Mouse (Mus musculus): Measurements from ENCODE around the gene Taf8. TPM values are rescaled to one million over a fixed set of nuclear protein-coding genes. Genes with fewer than 3 reads are reported as not detected.

Taf8 gene
- polyA plus RNA-seq, 1 experiment from 2014 or later: 24.0 TPM

DNA sequence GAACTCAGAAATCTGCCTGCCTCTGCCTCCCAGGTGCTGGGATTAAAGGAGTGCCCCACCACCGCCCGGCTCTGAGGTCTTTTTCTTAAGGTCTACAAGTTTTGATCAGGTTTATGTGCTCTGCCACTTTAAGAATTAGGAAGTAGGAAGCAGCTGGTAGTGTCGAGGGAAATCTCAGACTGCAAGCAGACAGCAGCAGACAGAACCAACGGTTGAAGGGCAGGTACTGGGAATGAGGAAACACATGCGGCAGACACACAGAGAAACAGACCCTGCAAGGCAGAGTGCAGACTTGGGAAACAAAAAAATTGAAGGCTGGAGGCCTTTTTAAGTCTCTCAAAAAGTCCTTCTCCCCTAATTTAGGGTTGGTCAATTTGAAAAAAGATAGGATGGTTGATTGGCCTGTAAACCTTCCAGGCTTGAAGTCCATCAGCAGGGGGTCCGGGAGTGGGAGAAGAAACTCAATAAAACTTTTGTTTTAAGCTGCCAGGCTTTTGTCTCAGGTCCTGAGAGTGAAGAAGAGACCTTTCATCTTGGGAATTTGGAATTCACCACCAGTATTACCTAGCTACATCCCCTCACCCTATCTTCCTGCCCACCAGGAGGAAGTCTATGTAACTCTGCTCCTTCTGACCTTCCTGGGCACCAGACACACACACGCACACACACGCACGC lies 7.1 kb upstream of the Taf8 start:
- H3K27ac ChIP-seq (ENCODE audit: low read depth, low read length): no peak overlapping the region
- WGBS: 49% methylated on average over 9 of the region's 9 CpGs
- ATAC-seq: no peak

DNA sequence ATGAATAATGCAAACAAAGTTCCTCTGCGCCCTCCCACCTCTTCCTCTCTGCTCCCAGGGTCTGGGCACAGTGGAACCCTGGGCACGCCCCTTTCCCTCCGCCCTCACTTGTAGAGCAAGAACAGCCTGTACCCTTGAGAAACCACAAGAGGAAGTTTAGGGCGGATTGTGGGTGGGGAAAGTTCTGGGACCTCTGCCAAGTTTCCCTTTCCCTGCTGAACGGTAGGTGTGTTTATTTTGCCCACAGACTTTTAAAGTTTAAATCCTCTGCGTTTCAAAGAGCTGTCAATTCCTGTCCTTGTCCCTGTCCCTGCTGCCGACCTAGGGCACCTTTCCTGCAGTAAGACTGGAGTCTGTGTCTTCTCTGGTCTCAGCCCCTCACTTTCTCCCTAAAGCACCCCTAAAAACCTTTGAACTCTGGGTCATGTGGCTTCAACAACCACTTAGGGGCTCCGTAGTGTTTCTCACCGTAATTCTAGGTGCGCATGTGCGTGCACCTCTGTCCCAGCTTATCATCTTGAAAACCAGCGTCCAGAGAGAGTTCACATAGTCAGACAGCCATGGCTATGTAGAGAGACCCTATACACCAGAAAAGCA lies 6.0 kb upstream of the Taf8 start:
- no peaks in the 10 kb centered on the region; the same call in 1 of the 2 replicates for H3K4me1 ChIP-seq (ENCODE audit: control insufficient read depth, insufficient read depth, low read length)
- no peaks in the 10 kb centered on the region for H3K9me3 ChIP-seq (replicated peaks; ENCODE audit: control insufficient read depth, low read length)
- WGBS: 41% methylated on average over 12 of the region's 12 CpGs
- H3K4me2 ChIP-seq (ENCODE audit: low read length): no peak overlapping the region
- H3K9ac ChIP-seq (ENCODE audit: low read length): no peak overlapping the region
- no peaks in the 10 kb centered on the region for H3K27me3 ChIP-seq (replicated peaks; ENCODE audit: control insufficient read depth, insufficient read depth, low read length)
- ATAC-seq: no peak
- no peak overlapping the region for H3K4me3 ChIP-seq (ENCODE audit: low read depth, low read length)
- H3K27ac ChIP-seq (ENCODE audit: low read depth, low read length): no peak overlapping the region
- no peaks in the 10 kb centered on the region for H3K36me3 ChIP-seq (ENCODE audit: control insufficient read depth, insufficient read depth, low read length)
- peak; percentile 73 for DNase-seq (ENCODE audit: low spot score)

More for the DNA sequence above, 7.1 kb upstream of the Taf8 start:
- Histone ChIP-seq H3K4me1 (ENCODE audit: control insufficient read depth, insufficient read depth, low read length) (no peaks in the 10 kb centered on the region; the same call in 1 of the 2 replicates), H3K4me3 (ENCODE audit: low read depth, low read length) (no peak overlapping the region), H3K36me3 (ENCODE audit: control insufficient read depth, insufficient read depth, low read length) (no peaks in the 10 kb centered on the region), H3K4me2 (ENCODE audit: low read length) (no peak overlapping the region), H3K9ac (ENCODE audit: low read length) (no peak overlapping the region), H3K27me3 (replicated peaks; ENCODE audit: control insufficient read depth, insufficient read depth, low read length) (no peaks in the 10 kb centered on the region), H3K9me3 (replicated peaks; ENCODE audit: control insufficient read depth, low read length) (no peaks in the 10 kb centered on the region)
- no peak for DNase-seq (ENCODE audit: low spot score)

DNA sequence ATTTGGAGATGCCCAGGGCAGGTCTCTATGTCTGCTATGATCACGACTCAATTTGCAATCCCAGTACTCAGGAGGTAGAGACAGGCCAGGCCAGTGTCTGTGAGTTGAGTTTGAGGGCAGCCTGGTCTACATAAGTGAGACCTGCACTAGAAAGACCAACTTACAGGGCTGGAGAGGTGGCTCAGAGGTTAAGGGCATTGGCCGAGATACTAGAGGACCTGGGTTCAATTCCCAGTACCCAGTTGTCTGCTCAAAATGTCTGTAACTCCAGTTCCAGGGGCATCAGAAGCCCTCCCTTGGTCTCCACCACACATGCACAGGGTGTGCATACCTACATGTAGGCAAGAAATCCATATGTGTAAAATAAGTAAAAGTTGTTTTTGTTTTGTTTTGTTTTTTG lies 5.4 kb upstream of the Taf8 start:
- DNase-seq (ENCODE audit: low spot score): no peak
- Histone ChIP-seq H3K9me3 (replicated peaks; ENCODE audit: control insufficient read depth, low read length) (no peaks in the 10 kb centered on the region), H3K4me1 (ENCODE audit: control insufficient read depth, insufficient read depth, low read length) (no peaks in the 10 kb centered on the region; the same call in 1 of the 2 replicates), H3K9ac (ENCODE audit: low read length) (no peak overlapping the region), H3K36me3 (ENCODE audit: control insufficient read depth, insufficient read depth, low read length) (no peaks in the 10 kb centered on the region), H3K4me3 (ENCODE audit: low read depth, low read length) (no peak overlapping the region), H3K27me3 (replicated peaks; ENCODE audit: control insufficient read depth, insufficient read depth, low read length) (no peaks in the 10 kb centered on the region), H3K4me2 (ENCODE audit: low read length) (no peak overlapping the region), H3K27ac (ENCODE audit: low read depth, low read length) (no peak overlapping the region)
- no peak for ATAC-seq
- 89% methylated on average over 2 of the region's 2 CpGs for WGBS

DNA sequence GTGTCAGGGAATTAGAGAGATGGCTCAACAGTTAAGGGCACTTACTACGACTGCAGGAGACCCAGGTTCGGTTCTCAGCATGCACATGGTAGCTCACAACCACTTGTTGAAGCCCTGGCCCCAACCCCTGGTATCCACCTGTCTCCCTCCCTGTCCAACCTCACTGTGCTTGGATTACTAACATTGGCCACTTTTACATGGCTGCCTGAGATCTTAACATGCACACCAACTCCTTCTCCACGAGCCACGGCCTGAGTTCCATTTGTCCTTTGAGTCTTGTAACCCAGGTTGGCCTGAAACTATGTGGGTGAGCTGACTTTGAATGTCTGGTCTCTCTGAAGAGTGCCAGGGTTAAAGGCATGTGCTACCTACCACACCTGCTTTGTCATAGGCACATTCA lies 4.6 kb upstream of the Taf8 start:
- Histone ChIP-seq H3K27me3 (replicated peaks; ENCODE audit: control insufficient read depth, insufficient read depth, low read length) (no peaks in the 10 kb centered on the region), H3K4me3 (ENCODE audit: low read depth, low read length) (no peak overlapping the region), H3K27ac (ENCODE audit: low read depth, low read length) (no peak overlapping the region), H3K9me3 (replicated peaks; ENCODE audit: control insufficient read depth, low read length) (no peaks in the 10 kb centered on the region), H3K36me3 (ENCODE audit: control insufficient read depth, insufficient read depth, low read length) (no peaks in the 10 kb centered on the region), H3K4me2 (ENCODE audit: low read length) (no peak overlapping the region), H3K9ac (ENCODE audit: low read length) (no peak overlapping the region), H3K4me1 (ENCODE audit: control insufficient read depth, insufficient read depth, low read length) (no peaks in the 10 kb centered on the region; the same call in 1 of the 2 replicates)
- ATAC-seq: no peak
- DNase-seq (ENCODE audit: low spot score): no peak
- WGBS: 91% methylated on average over 4 of the region's 4 CpGs

DNA sequence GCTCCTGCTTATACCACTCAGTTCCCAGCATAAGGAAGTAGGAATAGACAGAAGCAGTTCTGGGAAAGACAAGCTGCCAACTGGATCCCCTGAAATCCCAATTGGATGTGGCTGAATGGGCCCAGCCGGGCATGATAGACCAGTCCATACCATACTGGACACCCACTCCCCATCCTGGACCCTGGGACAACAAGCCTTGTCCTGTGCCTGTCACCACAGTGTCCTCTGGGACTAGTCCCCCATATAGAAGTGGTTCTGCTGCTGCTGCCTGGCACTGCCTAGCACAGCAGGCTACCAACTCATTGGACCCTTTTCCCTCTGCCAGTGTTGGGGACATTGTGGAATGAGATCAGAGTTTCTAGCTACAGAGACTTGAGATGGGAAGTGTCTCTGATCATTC lies 4.0 kb upstream of the Taf8 start:
- H3K4me1 ChIP-seq (ENCODE audit: control insufficient read depth, insufficient read depth, low read length): peaks cover 6% of the 10 kb centered on the region
- no peak for DNase-seq (ENCODE audit: low spot score)
- H3K4me3 ChIP-seq (ENCODE audit: low read depth, low read length): no peak overlapping the region
- no peaks in the 10 kb centered on the region for H3K36me3 ChIP-seq (ENCODE audit: control insufficient read depth, insufficient read depth, low read length)
- H3K27ac ChIP-seq (ENCODE audit: low read depth, low read length): no peak overlapping the region
- no peaks in the 10 kb centered on the region for H3K27me3 ChIP-seq (replicated peaks; ENCODE audit: control insufficient read depth, insufficient read depth, low read length)
- ATAC-seq: no peak
- H3K9me3 ChIP-seq (replicated peaks; ENCODE audit: control insufficient read depth, low read length): no peaks in the 10 kb centered on the region
- no peak overlapping the region for H3K4me2 ChIP-seq (ENCODE audit: low read length)
- WGBS: 91% methylated on average over 1 of the region's 1 CpGs
- no peak overlapping the region for H3K9ac ChIP-seq (ENCODE audit: low read length)

DNA sequence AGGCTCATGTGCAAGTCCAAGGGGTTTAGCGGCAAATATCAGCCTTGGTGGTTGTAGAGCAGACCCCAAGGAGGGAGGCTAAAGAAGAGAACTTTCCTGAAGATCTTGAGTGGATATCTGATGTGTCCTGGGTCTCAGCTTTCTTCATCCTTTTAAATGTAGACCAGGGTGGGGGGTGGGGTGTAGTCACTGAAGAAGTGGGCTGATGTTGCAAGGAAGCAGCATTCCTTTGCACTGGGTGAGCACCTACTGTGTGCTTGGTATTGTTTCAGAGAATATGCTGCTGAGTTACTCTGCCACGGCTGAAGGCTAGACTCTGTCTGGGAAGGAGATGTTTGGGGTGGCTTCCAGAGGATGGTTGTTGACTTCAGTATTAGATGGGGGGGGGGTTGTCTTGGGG lies 3.5 kb upstream of the Taf8 start:
- no peaks in the 10 kb centered on the region for H3K9me3 ChIP-seq (replicated peaks; ENCODE audit: control insufficient read depth, low read length)
- peak overlapping the region; percentile 51; the same call in 1 of the 2 replicates for H3K4me2 ChIP-seq (ENCODE audit: low read length)
- no peak for DNase-seq (ENCODE audit: low spot score)
- no peak overlapping the region for H3K27ac ChIP-seq (ENCODE audit: low read depth, low read length)
- no peak overlapping the region for H3K9ac ChIP-seq (ENCODE audit: low read length)
- WGBS: 65% methylated on average over 2 of the region's 2 CpGs
- H3K36me3 ChIP-seq (ENCODE audit: control insufficient read depth, insufficient read depth, low read length): peaks cover 4% of the 10 kb centered on the region; the same call in 1 of the 2 replicates
- peaks cover 7% of the 10 kb centered on the region for H3K4me1 ChIP-seq (ENCODE audit: control insufficient read depth, insufficient read depth, low read length)
- H3K27me3 ChIP-seq (replicated peaks; ENCODE audit: control insufficient read depth, insufficient read depth, low read length): no peaks in the 10 kb centered on the region
- no peak overlapping the region for H3K4me3 ChIP-seq (ENCODE audit: low read depth, low read length)
- no peak for ATAC-seq

DNA sequence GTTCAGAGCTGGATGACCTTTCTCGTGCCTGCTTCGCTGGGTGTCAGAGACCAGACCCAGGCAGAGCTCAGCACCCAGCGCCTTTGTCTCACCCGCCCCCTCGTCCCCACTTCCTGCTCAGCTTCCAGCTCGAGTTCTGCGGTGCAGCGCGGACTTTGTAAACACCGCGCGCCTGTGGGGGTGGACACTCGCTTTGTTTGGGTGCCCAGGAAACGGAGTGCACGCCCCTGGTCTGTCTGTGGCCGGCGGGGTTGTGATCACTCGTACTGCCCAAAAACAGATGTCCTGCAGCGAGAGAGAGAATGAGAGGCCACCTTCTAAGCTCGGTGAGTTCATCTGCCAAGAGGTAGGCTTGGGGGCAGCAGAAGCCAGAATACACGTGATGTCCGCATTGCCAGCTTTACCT lies 2.9 kb upstream of the Taf8 start, which contains the start of gene Ccnd3:
TSS of gene Ccnd3 (plus strand) at position 111 of the 406 bp plus-strand sequence.
- Histone ChIP-seq H3K9ac (ENCODE audit: low read length) (peak within 1 kb of the TSS; percentile 56), H3K4me3 (ENCODE audit: low read depth, low read length) (peak within 1 kb of the TSS; percentile 19), H3K4me2 (ENCODE audit: low read length) (peak within 1 kb of the TSS; percentile 51), H3K9me3 (replicated peaks; ENCODE audit: control insufficient read depth, low read length) (no peaks in the 10 kb centered on the region), H3K27me3 (replicated peaks; ENCODE audit: control insufficient read depth, insufficient read depth, low read length) (no peaks in the 10 kb centered on the region), H3K36me3 (ENCODE audit: control insufficient read depth, insufficient read depth, low read length) (peaks cover 10% of the 10 kb centered on the region; the same call in 1 of the 2 replicates), H3K4me1 (ENCODE audit: control insufficient read depth, insufficient read depth, low read length) (peaks cover 7% of the 10 kb centered on the region), H3K27ac (ENCODE audit: low read depth, low read length) (no peak within 1 kb of the TSS)
- DNase-seq (ENCODE audit: low spot score) (peak; percentile 28), ATAC-seq (no peak)
- 2% methylated on average over 22 of the region's 22 CpGs for WGBS

DNA sequence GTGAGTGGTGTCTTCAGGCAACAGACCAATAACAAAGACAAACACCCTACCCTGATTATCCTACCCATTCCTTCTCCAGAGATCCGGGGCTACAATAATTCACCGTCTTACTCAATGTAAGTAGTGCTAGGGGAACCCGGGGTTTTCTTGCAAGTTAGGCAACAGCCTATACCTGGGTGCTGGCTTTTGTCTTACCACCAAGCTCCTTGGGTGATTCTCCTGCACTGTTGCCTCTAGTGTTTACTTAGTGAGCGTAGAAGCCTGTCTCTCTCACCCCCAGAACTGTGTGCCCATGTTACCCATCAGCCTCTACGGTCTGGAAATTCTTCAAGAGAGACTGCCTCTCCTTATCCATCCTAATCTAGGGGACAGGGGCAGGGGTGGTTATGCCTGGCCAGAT lies 2.1 kb upstream of the Taf8 start:
- ATAC-seq (no peak), DNase-seq (ENCODE audit: low spot score) (no peak)

DNA sequence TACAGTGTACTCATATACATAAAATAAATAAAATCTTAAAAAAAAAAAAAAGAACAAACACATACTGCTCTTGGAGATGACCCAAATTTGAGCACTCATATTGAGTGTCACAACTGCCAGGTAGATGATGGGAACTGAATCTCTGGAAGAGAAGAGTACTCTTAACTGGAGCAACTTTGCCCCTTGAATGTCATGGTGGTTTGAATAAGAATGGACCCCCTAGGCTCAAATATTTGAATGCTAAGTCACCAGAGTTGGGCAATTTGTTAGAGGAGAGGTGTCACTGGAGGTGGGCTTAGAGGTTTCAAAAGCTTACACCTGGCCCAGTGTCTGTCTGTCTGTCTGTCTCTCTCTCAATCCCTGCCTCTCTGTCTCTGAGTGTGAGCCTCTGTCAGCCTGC lies 1.6 kb upstream of the Taf8 start:
- Histone ChIP-seq H3K9me3 (replicated peaks; ENCODE audit: control insufficient read depth, low read length) (no peaks in the 10 kb centered on the region), H3K4me3 (ENCODE audit: low read depth, low read length) (no peak overlapping the region), H3K4me2 (ENCODE audit: low read length) (no peak overlapping the region), H3K27ac (ENCODE audit: low read depth, low read length) (no peak overlapping the region), H3K27me3 (replicated peaks; ENCODE audit: control insufficient read depth, insufficient read depth, low read length) (no peaks in the 10 kb centered on the region), H3K9ac (ENCODE audit: low read length) (no peak overlapping the region), H3K4me1 (ENCODE audit: control insufficient read depth, insufficient read depth, low read length) (peaks cover 7% of the 10 kb centered on the region), H3K36me3 (ENCODE audit: control insufficient read depth, insufficient read depth, low read length) (peaks cover 19% of the 10 kb centered on the region; the same call in 1 of the 2 replicates)
- ATAC-seq (no peak), DNase-seq (ENCODE audit: low spot score) (no peak)

More for the DNA sequence above, 2.1 kb upstream of the Taf8 start:
- H3K4me1 ChIP-seq (ENCODE audit: control insufficient read depth, insufficient read depth, low read length): peaks cover 7% of the 10 kb centered on the region
- WGBS: 73% methylated on average over 5 of the region's 5 CpGs
- no peaks in the 10 kb centered on the region for H3K27me3 ChIP-seq (replicated peaks; ENCODE audit: control insufficient read depth, insufficient read depth, low read length)
- H3K27ac ChIP-seq (ENCODE audit: low read depth, low read length): no peak overlapping the region
- no peak overlapping the region for H3K4me3 ChIP-seq (ENCODE audit: low read depth, low read length)
- peak overlapping the region; percentile 51; the same call in 1 of the 2 replicates for H3K4me2 ChIP-seq (ENCODE audit: low read length)
- H3K36me3 ChIP-seq (ENCODE audit: control insufficient read depth, insufficient read depth, low read length): peaks cover 14% of the 10 kb centered on the region; the same call in 1 of the 2 replicates
- H3K9ac ChIP-seq (ENCODE audit: low read length): no peak overlapping the region
- H3K9me3 ChIP-seq (replicated peaks; ENCODE audit: control insufficient read depth, low read length): no peaks in the 10 kb centered on the region
